Mouse (Mus musculus) hindbrain, postnatal 0 days (tissue): Measurements from ENCODE around the gene Atp8a2. TPM values are rescaled to one million over a fixed set of nuclear protein-coding genes. Genes with fewer than 3 reads are reported as not detected.

Experiments
- ATAC-seq: fragments of 200-750 bp; cut with Nextera tagmentation; 2 replicates; pipeline ENCODE4 v1.8.0; 2017; ENCODE audit warnings: mild to moderate bottlenecking, moderate TSS enrichment, moderate library complexity
- DNase-seq: peaks from one replicate; pipeline ENCODE4 v3.0.0-alpha.2; 2015; ENCODE audit warnings: low spot score
- H3K27ac ChIP-seq: fragments of 300-500 bp; sonication (generic); 2 replicates; pipeline ENCODE4 v1.5.1; 2014; ENCODE audit warnings: mild to moderate bottlenecking
- H3K27me3 ChIP-seq: fragments of 300-500 bp; sonication (generic); 2 replicates; pipeline ENCODE4 v1.6.1; 2014; ENCODE audit warnings: low read length, mixed read lengths; ENCODE audit not compliant: insufficient read depth
- H3K36me3 ChIP-seq: fragments of 300-500 bp; sonication (generic); 2 replicates; pipeline ENCODE4 v1.6.1; 2014; ENCODE audit warnings: low read length, mixed read lengths; ENCODE audit not compliant: insufficient read depth
- H3K4me1 ChIP-seq: fragments of 300-500 bp; sonication (generic); 2 replicates; pipeline ENCODE4 v1.6.1; 2014; ENCODE audit warnings: antibody characterized with exemption, low read length, mixed read lengths; ENCODE audit not compliant: insufficient read depth
- H3K4me2 ChIP-seq: fragments of 300-500 bp; sonication (generic); 2 replicates; pipeline ENCODE4 v1.6.1; 2014; ENCODE audit warnings: low read depth, mild to moderate bottlenecking, low read length, moderate library complexity, mixed read lengths
- H3K4me3 ChIP-seq: fragments of 300-500 bp; sonication (generic); 2 replicates; pipeline ENCODE4 v1.5.1; 2014; ENCODE audit warnings: low read length
- H3K9ac ChIP-seq: fragments of 300-500 bp; sonication (generic); replicated peaks from 2 replicates; pipeline ENCODE4 v1.6.1; 2014; ENCODE audit warnings: mild to moderate bottlenecking, low read length, moderate library complexity, mixed read lengths
- H3K9me3 ChIP-seq: fragments of 300-500 bp; sonication (generic); 2 replicates; pipeline ENCODE4 v1.6.1; 2016; ENCODE audit warnings: low read length, mixed read lengths
- CTCF ChIP-seq: IDR thresholded peaks from 2 replicates; pipeline ENCODE4 v1.5.1; 2016; ENCODE audit warnings: antibody characterized with exemption, control low read depth, low read depth
- WGBS: fragments of 180-500 bp; shearing (Covaris S2); extraction: QIAGEN DNeasy Blood & Tissue Kit; methylation state at CpG from one replicate; pipeline ENCODE4 v1.1.7; 2014; 5-methylcytosine and 5-hydroxymethylcytosine counted together
- polyA plus RNA-seq: library from polyadenylated mRNA; unstranded; fragments of >200 nt; fragmentation: Nextera tagmentation; extraction: Ambion mirVana; gene quantifications from 2 replicates; pipeline ENCODE4 v1.2.1, GENCODE M21; 2015
- total RNA-seq: library from RNA; depleted of rRNA; stranded (reverse); fragments of >200 nt; gene quantifications from 2 replicates; pipeline ENCODE4 v1.2.3, GENCODE M21; 2014

Atp8a2 gene
- total and polyA plus RNA-seq, 2 experiments from 2014 or later = 29.1 to 41.7 TPM

GRCm38 (mm10) chr14:59677598-59678003, 519.4 kb downstream of the Atp8a2 start:
- ATAC-seq (no peak), DNase-seq (no peak)
- Histone ChIP-seq H3K9ac (no peak overlapping the region), H3K4me2 (no peak overlapping the region), H3K27ac (no peak overlapping the region), H3K4me3 (no peak overlapping the region), H3K36me3 (no peaks in the 10 kb centered on the region), H3K27me3 (no peaks in the 10 kb centered on the region), H3K9me3 (no peaks in the 10 kb centered on the region), H3K4me1 (no peaks in the 10 kb centered on the region)
- no peak for TF ChIP-seq CTCF
- 78% methylated on average over 7 of the region's 7 CpGs for WGBS

GRCm38 (mm10) chr14:59675330-59675729, 521.6 kb downstream of the Atp8a2 start:
- H3K27ac ChIP-seq = no peak overlapping the region
- no peaks in the 10 kb centered on the region for H3K27me3 ChIP-seq
- H3K9me3 ChIP-seq = no peaks in the 10 kb centered on the region
- H3K4me3 ChIP-seq = no peak overlapping the region
- no peak for DNase-seq
- no peaks in the 10 kb centered on the region for H3K4me1 ChIP-seq
- no peak overlapping the region for H3K9ac ChIP-seq
- TF ChIP-seq CTCF = no peak
- 76% methylated on average over 4 of the region's 4 CpGs for WGBS
- no peak overlapping the region for H3K4me2 ChIP-seq
- H3K36me3 ChIP-seq = no peaks in the 10 kb centered on the region
- no peak for ATAC-seq

GRCm38 (mm10) chr14:59674556-59674955, 522.4 kb downstream of the Atp8a2 start:
- Histone ChIP-seq H3K27me3 (no peaks in the 10 kb centered on the region), H3K4me1 (no peaks in the 10 kb centered on the region), H3K27ac (no peak overlapping the region), H3K4me2 (no peak overlapping the region), H3K9me3 (no peaks in the 10 kb centered on the region), H3K4me3 (no peak overlapping the region), H3K9ac (no peak overlapping the region), H3K36me3 (no peaks in the 10 kb centered on the region)
- no peak for DNase-seq
- no peak for TF ChIP-seq CTCF
- 38% methylated on average over 8 of the region's 8 CpGs for WGBS
- no peak for ATAC-seq

DNA sequence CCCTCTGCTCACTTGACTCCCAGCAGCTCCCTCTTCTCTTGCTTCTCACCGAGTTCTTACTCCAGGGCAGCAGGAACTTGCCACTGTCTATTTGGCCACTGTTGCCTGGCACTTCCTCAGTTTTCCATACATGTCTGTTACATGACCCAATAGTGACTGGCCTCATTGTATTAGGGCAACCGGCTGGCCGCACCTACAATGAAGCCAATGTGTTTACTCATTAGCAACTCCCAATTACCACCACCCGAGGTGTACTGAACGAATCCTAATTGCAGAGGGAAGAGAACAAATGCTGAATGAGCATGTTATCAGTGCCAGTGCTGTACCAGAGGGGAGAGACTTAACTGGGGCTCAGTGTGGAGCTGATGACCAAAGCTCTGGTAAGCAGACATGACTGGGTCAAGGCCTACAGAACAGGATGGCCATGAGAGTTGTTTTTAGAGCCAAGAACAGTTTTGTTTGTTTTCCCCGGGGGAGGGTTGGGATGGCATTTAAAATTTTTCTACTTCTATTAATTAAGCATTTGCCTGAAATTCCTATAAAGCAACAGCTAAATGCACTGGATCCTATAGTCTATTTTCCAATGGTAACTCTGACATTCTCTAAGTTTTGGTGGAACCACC, 524.0 kb downstream of the Atp8a2 start:
- Histone ChIP-seq H3K9ac (no peak overlapping the region), H3K4me1 (no peaks in the 10 kb centered on the region), H3K27me3 (no peaks in the 10 kb centered on the region), H3K36me3 (no peaks in the 10 kb centered on the region), H3K4me2 (no peak overlapping the region), H3K9me3 (no peaks in the 10 kb centered on the region), H3K4me3 (no peak overlapping the region), H3K27ac (no peak overlapping the region)
- WGBS = 72% methylated on average over 6 of the region's 6 CpGs
- no peak for DNase-seq
- no peak for TF ChIP-seq CTCF
- no peak for ATAC-seq

DNA sequence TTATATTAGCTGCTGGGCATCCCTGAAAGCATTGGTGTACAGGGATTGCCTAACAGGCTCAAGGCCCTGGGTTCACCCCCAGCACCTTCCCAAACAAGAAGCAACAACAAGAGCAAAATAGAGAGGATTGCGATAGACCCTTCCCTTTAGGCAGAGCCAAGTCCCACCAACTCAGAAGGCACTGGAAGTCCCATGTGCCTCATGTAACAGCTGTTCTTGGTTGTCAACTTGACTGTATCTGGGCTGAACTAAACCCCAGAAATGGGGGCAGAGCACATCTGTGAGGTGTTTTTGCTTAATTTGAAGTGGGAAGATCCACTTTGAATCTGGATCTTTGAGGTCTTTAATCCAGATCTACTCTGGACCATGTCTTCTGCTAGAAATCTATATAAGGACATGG, 539.9 kb downstream of the Atp8a2 start:
- Histone ChIP-seq H3K27ac (no peak overlapping the region), H3K27me3 (no peaks in the 10 kb centered on the region), H3K9me3 (no peaks in the 10 kb centered on the region), H3K4me3 (no peak overlapping the region), H3K9ac (no peak overlapping the region), H3K36me3 (no peaks in the 10 kb centered on the region), H3K4me1 (no peaks in the 10 kb centered on the region), H3K4me2 (no peak overlapping the region)
- no peak for TF ChIP-seq CTCF
- ATAC-seq = no peak
- DNase-seq = no peak
- 97% methylated on average over 1 of the region's 1 CpGs for WGBS

- H3K4me3 ChIP-seq = no peak overlapping the region
- no peaks in the 10 kb centered on the region for H3K27me3 ChIP-seq
- no peaks in the 10 kb centered on the region for H3K36me3 ChIP-seq
- H3K4me2 ChIP-seq = no peak overlapping the region
- no peak overlapping the region for H3K9ac ChIP-seq
- 84% methylated on average over 6 of the region's 6 CpGs for WGBS
- H3K4me1 ChIP-seq = no peaks in the 10 kb centered on the region
- H3K9me3 ChIP-seq = no peaks in the 10 kb centered on the region
- no peak for TF ChIP-seq CTCF
- ATAC-seq (no peak), DNase-seq (no peak)
- H3K27ac ChIP-seq = no peak overlapping the region
Measured at GRCm38 (mm10) chr14:59656591-59656990, 540.4 kb downstream of the Atp8a2 start.

DNA sequence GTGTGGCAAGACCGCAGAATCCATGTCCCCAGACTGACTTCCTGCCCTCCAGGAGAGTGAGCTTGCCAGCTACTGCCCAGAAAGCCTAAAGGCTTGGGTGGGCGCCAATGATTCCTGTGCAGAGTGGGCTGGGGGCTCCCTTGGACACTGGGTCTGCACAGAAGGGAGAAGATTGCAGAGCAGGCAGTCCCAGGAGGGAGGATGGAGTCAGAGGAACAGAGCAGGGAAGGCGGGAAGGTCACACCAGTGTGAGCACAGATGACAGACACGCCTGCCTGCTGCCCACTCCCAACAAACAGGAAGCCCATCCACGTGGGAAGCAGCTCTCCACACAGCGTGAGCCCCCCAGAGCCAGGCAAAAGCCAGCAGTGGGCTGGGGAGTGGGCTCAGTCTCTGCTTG, 547.6 kb downstream of the Atp8a2 start:
- Histone ChIP-seq H3K9me3 (no peaks in the 10 kb centered on the region), H3K4me3 (no peak overlapping the region), H3K4me2 (no peak overlapping the region), H3K9ac (no peak overlapping the region), H3K27me3 (no peaks in the 10 kb centered on the region), H3K4me1 (no peaks in the 10 kb centered on the region), H3K36me3 (no peaks in the 10 kb centered on the region), H3K27ac (no peak overlapping the region)
- peak; percentile 57; the same call in 1 of the 2 replicates for ATAC-seq
- DNase-seq = peak; percentile 36
- TF ChIP-seq CTCF = no peak
- 61% methylated on average over 6 of the region's 6 CpGs for WGBS
